Mouse (Mus musculus): Measurements from ENCODE around the gene Zfp169.
"Not testable (repeated sequence)": the region's sequence is repeated elsewhere in the genome, so short reads cannot be mapped to it uniquely, and the experiment has no call there.

Zfp169 gene

DNA sequence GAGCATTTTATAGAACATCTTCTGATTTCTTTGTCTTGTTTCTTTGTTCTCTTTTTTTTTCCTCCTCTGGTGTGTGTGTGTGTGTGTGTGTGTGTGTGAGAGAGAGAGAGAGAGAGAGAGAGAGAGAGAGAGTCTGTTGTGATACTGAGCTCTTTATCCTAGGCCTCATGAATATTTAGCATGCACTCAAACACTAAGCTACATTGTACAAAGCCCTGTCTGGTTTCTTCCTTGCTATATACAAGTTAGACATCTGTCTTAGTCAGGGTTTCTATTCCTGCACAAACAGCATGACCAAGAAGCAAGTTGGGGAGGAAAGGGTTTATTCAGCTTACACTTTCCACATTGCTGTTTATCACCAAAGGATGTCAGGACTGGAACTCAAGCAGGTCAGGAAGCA lies 5.9 kb upstream of the Zfp169 start:
- not testable (repeated sequence) for DNase-seq (ENCODE audit: low read depth, low spot score)

DNA sequence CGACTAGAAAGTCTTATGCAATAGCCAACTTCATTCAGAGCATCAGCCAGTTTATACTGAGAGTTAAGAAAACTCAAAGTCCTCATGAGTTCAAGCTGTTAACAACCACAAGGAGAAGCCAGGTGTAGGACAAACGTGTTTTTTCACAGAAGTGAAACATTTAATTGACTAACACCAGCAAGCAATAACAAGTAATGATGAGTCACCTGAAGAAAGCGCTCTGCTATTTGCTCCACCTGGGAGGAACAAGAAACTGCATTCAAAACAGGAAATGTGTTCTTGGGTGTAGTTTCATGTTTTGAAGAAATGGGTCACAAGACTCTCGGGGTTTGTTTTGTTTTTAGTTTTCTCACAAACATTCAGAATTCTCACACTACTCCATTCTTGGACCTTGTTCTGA lies 2.6 kb upstream of the Zfp169 start:
- no peak for DNase-seq (ENCODE audit: low read depth, low spot score)

DNA sequence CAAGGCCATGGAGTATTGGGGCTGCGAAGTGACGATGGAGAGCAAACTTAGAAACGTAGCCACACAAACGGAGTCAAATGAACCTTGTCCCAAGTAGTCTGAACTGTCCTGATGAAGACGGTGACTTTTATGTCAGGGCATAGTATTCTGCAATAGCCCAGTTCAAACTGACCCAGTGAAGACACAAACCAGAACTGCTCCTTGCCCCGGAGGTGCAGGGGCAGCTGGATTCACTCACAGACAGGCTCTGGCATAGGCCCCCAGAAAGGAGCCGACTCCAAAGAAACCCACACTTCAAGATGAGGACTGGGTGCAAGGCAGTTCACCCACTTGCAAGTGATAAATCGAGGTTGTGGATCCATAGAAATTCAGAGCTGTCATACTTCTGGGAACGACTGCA lies 4.6 kb downstream of the Zfp169 start:
- no peak for DNase-seq (ENCODE audit: low read depth, low spot score)

- DNase-seq (ENCODE audit: low read depth, low spot score) = no peak
Observed at GRCm38 (mm10) chr13:48502422-48502821, 10.8 kb downstream of the Zfp169 start.

DNA sequence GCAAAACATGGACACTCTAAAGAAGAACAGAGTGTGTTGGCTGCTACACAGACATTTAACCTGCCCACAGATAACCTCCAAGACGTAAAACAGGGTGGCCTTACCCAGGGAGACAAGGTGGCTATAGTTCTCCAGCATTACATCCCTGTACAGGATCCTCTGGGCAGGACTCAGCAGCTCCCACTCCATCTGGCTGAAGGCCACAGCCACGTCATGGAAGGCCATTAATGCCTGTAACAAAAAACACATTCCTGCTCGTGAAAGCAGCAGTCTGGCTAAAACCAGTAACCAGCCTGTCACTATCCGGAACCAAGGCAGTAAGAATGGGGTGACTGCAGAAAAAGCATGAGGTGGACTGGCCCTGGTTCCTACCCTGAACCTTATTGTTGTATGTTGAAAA lies 14.6 kb downstream of the Zfp169 start:
- no peak for DNase-seq (ENCODE audit: low read depth, low spot score)

- peak; percentile 73 for DNase-seq (ENCODE audit: low read depth, low spot score)
Observed at GRCm38 (mm10) chr13:48497693-48498221, 15.5 kb downstream of the Zfp169 start.

GRCm38 (mm10) chr13:48493183-48493582 lies 20.1 kb downstream of the Zfp169 start:
- DNase-seq (ENCODE audit: low read depth, low spot score) = no peak

DNA sequence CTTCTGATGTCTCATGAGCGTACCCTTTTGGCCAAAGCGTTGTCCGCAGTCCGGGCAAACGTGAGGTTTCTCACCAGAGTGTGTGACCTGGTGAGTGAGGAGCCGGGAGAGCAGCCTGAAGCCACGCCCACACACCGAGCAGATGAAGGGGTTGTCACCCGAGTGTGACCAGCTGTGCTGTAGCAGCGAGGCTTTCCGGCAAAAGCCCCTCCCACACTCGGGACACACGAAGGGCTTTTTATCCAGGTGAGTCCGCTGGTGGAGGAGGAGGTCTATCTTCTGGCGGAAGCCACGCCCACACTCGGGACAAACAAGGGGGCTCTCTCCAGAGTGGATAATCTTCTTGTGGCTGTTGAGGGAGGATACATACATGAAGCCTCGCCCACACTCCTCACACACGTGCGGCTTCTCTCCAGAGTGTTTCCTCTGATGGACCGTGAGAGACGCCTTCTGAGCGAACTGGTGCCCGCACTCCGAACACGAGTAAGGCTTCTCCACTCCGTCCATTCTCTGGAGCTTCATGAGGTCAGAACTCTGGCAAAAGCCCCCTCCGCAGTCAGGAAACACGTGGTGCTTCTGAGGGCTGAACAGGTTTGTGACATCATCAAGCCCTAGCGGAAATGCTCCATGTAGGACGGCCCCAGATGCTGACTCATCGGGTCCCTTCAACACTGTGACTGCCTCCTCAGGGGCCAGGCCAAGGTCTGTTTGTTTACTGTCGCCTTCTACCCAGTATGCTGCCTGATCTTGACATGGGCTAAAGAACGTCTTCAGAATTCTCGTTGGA lies 22.7 kb downstream of the Zfp169 start:
- peak; percentile 75 for DNase-seq (ENCODE audit: low read depth, low spot score)

DNA sequence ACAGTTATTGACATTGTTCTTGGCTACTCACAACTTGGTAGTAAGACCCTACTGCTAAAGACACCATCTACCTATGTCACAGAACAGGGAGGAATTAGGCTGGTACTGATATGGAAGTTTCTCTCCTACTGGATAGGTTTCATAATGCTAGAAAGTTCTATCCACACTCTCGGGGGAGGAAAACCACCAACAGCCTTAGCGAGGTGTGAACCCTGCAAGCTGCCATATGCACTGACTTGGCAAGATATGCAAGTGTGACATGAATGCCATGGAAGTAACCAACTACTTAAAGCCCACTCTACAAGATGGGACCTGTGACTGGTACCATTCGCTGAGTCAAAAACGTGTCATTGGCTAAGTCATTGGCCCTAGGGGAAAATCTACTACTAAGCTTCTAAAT lies 29.6 kb downstream of the Zfp169 start:
- DNase-seq (ENCODE audit: low read depth, low spot score) = no peak

DNA sequence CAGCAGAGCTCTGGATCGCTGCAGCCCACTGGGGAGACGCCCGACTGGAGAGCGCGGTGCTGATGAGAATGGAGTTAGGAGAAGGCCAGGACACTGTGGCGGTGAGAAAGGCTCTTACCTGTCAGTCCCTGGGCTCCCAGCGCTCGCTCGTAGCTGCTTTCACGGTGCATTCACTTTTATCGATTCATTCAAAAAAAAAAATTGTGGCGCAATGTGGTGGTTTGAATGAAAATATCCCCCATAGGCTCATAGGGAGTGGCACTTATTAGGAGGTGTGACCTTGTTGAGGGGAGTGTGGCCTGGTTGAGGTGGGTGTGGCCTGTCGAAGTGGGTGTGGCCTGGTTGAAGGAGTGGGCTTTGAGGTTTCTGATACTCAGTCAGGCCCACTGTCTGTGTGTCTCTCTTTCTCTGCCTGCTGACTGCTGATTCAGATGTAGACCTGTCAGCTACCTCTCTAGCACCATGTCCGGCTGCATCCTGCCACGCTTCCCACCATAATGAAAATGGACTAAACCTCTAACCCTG lies 44.5 kb downstream of the Zfp169 start:
- peak; percentile 46 for DNase-seq (ENCODE audit: low read depth, low spot score)

DNA sequence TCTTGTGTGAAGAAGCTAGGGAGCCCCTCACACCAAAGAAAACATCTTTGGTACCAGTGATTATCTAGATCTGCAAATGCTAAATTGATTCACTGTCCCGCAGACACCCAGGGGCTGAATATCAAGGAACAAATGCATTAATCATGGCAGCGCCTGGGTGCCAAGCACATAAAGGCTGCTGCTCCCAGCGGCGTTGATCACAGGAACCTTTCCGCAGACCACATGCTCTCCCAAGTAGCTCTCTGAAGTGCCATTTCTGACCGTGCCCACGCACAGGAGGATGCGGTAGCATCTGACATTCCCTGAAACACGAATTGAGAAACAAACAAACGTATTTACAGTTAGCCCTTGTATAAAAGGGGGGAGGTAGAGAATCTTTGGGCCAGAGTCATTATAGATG lies 47.1 kb downstream of the Zfp169 start:
- no peak for DNase-seq (ENCODE audit: low read depth, low spot score)

DNA sequence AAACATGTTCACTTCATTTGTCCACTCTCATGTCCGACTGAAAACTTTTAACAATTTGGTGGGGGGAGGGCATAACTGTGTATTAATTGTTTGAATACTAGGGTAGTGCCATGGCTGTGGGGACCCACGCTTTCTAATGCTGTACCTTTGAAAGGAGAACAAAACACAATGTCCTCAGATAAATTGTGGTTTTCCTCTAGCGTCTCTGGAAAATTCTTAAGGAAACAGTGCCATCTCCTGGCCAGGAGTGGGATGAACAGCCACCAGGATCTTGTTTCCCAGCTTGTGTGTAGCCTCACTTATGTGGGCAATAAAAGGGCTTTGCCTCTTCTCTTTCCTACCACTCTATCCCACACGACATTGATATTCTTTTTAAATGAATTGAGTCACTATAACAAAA lies 49.1 kb downstream of the Zfp169 start:
- peak; percentile 55 for DNase-seq (ENCODE audit: low read depth, low spot score)

DNA sequence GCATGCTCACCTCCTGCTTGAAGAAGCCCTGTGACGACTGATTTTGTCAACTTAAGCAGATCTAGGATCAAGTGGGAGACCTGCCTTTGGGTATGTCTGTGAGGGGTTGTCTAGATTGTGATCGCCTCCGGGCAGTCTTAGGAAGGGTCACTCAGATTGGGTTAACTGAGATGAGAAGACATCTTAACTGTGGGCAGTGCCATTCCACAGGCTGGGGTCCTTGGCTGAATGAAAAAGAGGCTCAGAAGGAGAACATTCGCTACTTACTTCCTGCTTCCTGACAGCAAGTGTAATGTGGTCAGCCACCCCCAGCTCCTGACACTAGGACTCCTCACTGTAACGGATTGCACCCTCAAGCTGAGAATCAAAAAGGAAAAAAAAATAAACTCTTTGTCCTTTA lies 54.0 kb downstream of the Zfp169 start:
- DNase-seq (ENCODE audit: low read depth, low spot score) = no peak

- no peak for DNase-seq (ENCODE audit: low read depth, low spot score)
Observed at GRCm38 (mm10) chr13:48448119-48448518, 65.1 kb downstream of the Zfp169 start.

DNA sequence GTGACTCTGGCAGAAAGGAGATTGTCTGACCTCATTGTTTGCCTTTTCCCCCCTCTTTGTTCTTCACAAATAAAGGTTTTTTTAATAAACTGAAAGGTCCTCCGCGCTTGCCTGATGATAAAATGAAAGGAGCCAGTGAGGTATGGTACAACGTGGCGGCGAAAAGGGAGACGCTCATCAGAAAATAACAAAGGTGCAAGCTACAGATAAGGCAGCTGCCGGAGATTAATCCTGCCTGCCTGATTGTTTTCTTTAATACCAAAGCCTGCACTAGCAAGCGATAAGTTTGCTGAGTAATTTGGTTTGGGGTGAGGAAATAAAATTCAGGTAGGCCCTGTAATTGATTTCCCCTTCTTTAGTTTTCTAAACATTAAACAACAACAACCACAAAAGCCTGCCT lies 69.3 kb downstream of the Zfp169 start:
- DNase-seq (ENCODE audit: low read depth, low spot score) = no peak

DNA sequence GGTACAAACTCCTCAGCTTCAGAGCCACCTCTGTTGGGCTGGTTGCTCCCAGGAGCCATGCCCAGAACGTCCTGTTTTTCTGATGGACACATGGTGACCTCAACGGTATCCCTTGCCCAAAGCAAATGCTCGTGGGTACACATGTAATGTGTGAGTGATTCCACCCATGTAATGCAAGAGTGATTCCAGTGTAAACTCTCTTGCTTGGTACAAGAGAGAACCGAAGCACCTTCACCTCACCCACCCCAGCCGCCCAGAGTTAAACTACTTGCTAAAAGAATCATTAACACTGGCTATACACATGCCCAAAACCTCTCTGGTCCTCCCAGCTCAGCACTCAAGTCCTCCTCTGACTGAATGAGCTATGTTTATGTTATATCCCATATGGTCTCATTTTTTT lies 74.9 kb downstream of the Zfp169 start:
- DNase-seq (ENCODE audit: low read depth, low spot score) = no peak
